Mouse (Mus musculus) limb, embryonic 15.5 days (tissue): ENCODE measurements around the gene Dlg2. TPM values are rescaled to one million over a fixed set of nuclear protein-coding genes. Genes with fewer than 3 reads are reported as not detected.

Experiments used
- ATAC-seq: fragments of 200-750 bp; cut with Nextera tagmentation; 2 replicates; pipeline ENCODE4 v1.8.0; 2017; ENCODE audit warnings: low read depth, moderate TSS enrichment; ENCODE audit not compliant: insufficient number of reproducible peaks, low FRiP score, low TSS enrichment
- H3K27ac ChIP-seq: fragments of 300-500 bp; sonication (generic); 2 replicates; pipeline ENCODE4 v1.5.1; 2015; ENCODE audit warnings: moderate library complexity, mild to moderate bottlenecking, inconsistent platforms
- H3K27me3 ChIP-seq: fragments of 300-500 bp; sonication (generic); 2 replicates; pipeline ENCODE4 v1.6.1; 2015; ENCODE audit warnings: inconsistent platforms
- H3K36me3 ChIP-seq: fragments of 300-500 bp; sonication (generic); 2 replicates; pipeline ENCODE4 v1.6.1; 2015; ENCODE audit warnings: inconsistent platforms
- H3K4me1 ChIP-seq: fragments of 300-500 bp; sonication (generic); 2 replicates; pipeline ENCODE4 v1.6.1; 2015; ENCODE audit warnings: inconsistent platforms
- H3K4me2 ChIP-seq: fragments of 300-500 bp; sonication (generic); 2 replicates; pipeline ENCODE4 v1.6.1; 2015; ENCODE audit warnings: mild to moderate bottlenecking, inconsistent platforms
- H3K4me3 ChIP-seq: fragments of 300-500 bp; sonication (generic); 2 replicates; pipeline ENCODE4 v1.5.1; 2015; ENCODE audit warnings: mild to moderate bottlenecking, inconsistent platforms
- H3K9ac ChIP-seq: fragments of 300-500 bp; sonication (generic); 2 replicates; pipeline ENCODE4 v1.6.1; 2015; ENCODE audit warnings: inconsistent platforms
- H3K9me3 ChIP-seq: fragments of 300-500 bp; sonication (generic); 2 replicates; pipeline ENCODE4 v1.6.1; 2016; ENCODE audit warnings: inconsistent platforms
- WGBS: fragments of 180-500 bp; shearing (Covaris S2); methylation state at CpG from one replicate; pipeline ENCODE4 v1.1.7; 2015; 5-methylcytosine and 5-hydroxymethylcytosine counted together
- polyA plus RNA-seq: library from polyadenylated mRNA; unstranded; fragments of >200 nt; fragmentation: Nextera tagmentation; extraction: Ambion mirVana; gene quantifications from 2 replicates; pipeline ENCODE4 v1.2.1, GENCODE M21; 2015

The Dlg2 gene
- polyA plus RNA-seq, 1 experiment from 2014 or later = 7.6 TPM

DNA sequence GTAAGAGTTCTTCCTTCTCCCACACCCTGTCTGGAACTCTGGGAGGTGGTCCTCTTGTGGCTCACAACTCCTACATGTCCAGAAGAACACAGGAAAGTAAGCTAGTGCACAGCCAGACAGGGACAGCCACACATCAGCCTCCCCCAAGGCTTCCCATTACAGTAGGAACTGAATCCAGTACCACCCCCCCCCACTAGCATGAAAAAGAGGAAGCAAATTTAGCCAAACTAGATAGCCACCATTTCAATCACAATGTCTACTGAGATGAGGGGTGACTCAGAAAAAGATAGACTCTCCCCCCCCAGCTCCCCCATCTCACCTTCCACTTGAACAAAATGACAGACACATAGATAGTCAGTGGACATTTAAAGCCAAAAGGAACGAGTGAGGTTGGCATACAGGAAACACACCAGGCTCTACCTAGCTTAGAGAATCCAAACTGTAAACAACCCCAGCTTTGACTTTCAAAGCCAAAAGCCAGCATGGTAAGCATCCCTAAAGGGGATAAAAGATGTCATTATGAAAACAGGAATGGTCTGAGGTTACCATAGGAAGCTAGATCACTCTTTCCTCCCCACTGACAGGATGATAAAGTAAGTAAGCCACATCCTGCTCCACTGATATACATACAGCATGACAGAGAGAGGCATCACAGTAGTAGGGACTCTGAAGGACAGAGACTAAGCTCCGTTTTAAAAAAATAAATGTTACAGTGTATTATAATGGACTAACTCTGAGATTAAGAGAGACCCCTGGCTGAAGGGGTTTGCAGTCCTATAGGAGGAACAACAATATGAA, 1986.8 kb downstream of the Dlg2 start:
- Histone ChIP-seq H3K4me1 (no peaks in the 10 kb centered on the region), H3K9ac (no peak overlapping the region), H3K27me3 (no peaks in the 10 kb centered on the region), H3K27ac (no peak overlapping the region), H3K4me3 (no peak overlapping the region), H3K9me3 (no peaks in the 10 kb centered on the region), H3K36me3 (no peaks in the 10 kb centered on the region), H3K4me2 (no peak overlapping the region)
- ATAC-seq = no peak
- WGBS = 76% methylated on average over 2 of the region's 2 CpGs

DNA sequence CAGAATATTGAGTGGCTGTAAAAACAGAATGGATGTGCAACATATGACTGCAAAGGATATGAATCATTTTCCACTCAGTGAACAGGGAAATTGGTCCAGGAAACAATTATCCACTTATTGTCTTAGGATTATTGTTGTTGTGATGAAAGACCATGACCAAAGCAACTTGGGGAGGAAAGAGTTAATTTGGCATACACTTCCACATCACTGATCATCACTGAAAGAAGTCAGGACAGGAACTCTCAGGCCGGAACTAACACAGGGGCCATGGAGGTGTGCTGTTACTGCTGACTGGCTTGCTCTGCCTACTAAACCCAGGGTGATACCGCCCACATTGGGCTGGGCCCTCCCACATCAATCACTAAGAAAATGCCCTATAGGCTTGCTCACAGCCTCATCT, 1987.8 kb downstream of the Dlg2 start:
- ATAC-seq = no peak
- WGBS = 57% methylated on average over 2 of the region's 2 CpGs
- no peak overlapping the region for H3K4me3 ChIP-seq
- no peaks in the 10 kb centered on the region for H3K27me3 ChIP-seq
- H3K9ac ChIP-seq = no peak overlapping the region
- no peaks in the 10 kb centered on the region for H3K9me3 ChIP-seq
- no peaks in the 10 kb centered on the region for H3K4me1 ChIP-seq
- H3K27ac ChIP-seq = no peak overlapping the region
- H3K36me3 ChIP-seq = no peaks in the 10 kb centered on the region
- no peak overlapping the region for H3K4me2 ChIP-seq

DNA sequence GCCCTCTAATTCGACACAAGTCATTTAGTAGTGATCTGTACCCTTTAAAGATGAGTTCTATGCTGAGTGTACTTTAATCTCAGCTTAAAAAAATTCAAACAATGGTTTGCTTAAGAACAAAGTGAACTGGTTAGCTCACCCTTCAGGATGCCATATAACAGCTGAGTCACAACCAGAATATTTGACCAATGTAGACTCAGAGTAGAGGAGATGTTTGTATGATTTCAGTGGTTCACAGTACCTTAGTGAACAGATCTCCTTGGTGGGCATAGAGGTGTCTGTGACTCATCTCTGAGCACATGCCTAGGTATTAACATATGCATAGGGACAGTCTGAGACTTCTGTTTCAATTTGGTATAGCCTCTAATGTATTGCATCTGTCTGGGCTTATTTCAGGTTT, 2002.7 kb downstream of the Dlg2 start:
- WGBS = 60% methylated on average over 1 of the region's 1 CpGs
- Histone ChIP-seq H3K9ac (no peak overlapping the region), H3K4me1 (no peaks in the 10 kb centered on the region)

DNA sequence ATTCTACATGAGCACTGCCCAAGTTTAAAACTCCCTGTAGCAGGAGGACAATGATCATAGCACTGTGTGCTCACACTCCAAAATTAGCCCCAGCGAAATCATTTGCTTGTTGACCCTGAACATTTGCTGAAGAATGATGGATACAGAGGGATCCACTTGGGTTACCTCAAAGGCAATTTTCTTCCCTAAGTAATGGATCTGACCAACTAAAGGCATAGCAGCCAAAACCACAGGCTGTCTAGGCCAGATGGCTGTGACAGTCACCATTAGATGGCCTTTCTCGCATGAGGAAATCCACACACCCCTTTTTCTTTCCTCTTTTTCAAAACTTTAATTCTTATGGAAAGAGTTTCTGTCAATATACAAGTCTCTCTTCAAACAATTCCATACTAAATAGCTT, 2003.3 kb downstream of the Dlg2 start:
- Histone ChIP-seq H3K4me2 (no peak overlapping the region), H3K4me3 (no peak overlapping the region), H3K9ac (no peak overlapping the region), H3K27me3 (no peaks in the 10 kb centered on the region), H3K9me3 (no peaks in the 10 kb centered on the region), H3K27ac (no peak overlapping the region), H3K36me3 (no peaks in the 10 kb centered on the region), H3K4me1 (no peaks in the 10 kb centered on the region)
- 81% methylated on average over 2 of the region's 2 CpGs for WGBS
- ATAC-seq = no peak

More for the DNA sequence above, 2002.7 kb downstream of the Dlg2 start:
- Histone ChIP-seq H3K27ac (no peak overlapping the region), H3K9me3 (no peaks in the 10 kb centered on the region), H3K4me3 (no peak overlapping the region), H3K27me3 (no peaks in the 10 kb centered on the region), H3K36me3 (no peaks in the 10 kb centered on the region), H3K4me2 (no peak overlapping the region)
- no peak for ATAC-seq

DNA sequence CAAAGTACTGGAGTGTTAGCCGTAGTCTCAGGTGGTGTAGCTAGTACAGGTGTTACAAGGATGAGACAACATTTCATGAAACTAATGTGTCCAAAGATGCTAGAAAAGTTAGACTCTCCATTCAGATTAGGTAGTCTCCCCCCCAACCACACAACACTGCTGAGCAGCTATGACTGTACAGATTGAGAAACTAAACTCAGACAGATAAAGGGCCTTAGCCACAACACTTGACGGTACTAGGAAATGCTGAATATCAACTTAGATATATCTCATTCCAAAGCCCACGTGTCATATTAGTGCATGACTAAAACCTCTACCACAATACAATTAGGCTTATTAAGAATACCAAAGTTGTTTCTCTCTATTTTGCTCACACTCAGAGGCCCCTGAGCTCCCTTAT, 2006.9 kb downstream of the Dlg2 start:
- H3K27me3 ChIP-seq = no peaks in the 10 kb centered on the region
- no peaks in the 10 kb centered on the region for H3K36me3 ChIP-seq
- no peaks in the 10 kb centered on the region for H3K4me1 ChIP-seq
- no peak for ATAC-seq
- no peak overlapping the region for H3K4me3 ChIP-seq
- no peak overlapping the region for H3K4me2 ChIP-seq
- no peak overlapping the region for H3K27ac ChIP-seq
- no peak overlapping the region for H3K9ac ChIP-seq
- H3K9me3 ChIP-seq = no peaks in the 10 kb centered on the region
- 80% methylated on average over 3 of the region's 3 CpGs for WGBS

DNA sequence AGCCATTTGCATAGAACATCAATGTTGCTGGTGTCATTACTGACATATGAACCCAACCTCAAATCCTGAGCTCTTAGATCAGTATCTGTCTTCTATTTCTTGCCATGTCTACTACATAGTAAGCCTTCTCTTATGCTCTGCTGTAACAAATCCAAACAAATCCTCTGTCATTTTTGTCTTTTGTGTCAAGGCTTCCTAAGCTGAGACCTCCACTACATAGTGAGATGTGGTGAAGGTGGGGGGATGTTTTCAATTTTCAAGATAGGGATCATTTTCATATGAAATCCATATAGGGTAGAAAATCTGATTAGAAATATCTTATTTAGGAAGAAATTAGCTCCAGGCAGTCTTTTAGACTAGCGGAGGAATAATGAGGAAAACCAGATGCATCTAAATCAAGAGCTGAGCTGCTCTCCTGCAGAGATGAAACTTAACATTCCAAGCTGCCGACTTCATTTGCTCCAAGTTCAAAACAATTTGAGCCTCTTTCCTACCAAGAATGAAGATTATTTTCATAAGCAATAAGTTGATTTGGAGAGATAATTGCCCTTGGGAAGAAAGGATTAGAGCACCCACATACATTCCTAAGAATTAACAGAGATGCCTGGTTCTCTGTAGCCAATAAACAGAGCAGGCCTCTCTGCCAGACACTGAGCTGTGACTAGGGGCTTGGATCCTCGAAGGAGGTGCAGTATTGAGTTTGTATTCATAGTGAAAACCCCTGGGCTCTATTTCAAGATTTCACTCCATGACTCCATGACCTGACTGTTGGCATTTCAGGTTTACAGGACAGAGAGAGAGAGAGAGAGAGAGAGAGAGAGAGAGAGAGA, 2009.6 kb downstream of the Dlg2 start:
- WGBS = 20% methylated on average over 3 of the region's 3 CpGs
- Histone ChIP-seq H3K4me3 (no peak overlapping the region), H3K4me1 (no peaks in the 10 kb centered on the region), H3K27ac (no peak overlapping the region), H3K4me2 (no peak overlapping the region), H3K9me3 (no peaks in the 10 kb centered on the region), H3K36me3 (no peaks in the 10 kb centered on the region), H3K9ac (no peak overlapping the region), H3K27me3 (no peaks in the 10 kb centered on the region)
- no peak for ATAC-seq

DNA sequence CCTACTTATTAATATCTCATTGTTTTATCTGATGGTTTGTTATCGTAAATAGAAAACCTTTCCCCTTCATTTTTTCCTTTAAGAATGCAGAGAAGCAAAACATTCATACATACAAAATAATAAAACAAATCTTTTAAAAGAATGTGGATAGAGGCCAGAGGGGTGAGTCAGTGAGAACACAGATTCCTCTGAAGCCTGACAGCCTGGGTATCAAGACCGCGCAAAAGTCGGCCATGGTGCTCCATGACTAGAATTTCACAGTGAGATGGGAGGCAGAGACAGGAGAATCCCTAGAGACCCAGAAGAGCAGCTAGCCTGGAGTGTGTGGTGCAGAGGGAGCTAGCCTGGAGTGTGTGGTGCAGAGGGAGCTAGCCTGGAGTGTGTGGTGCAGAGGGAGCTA, 2010.4 kb downstream of the Dlg2 start:
- no peak overlapping the region for H3K4me2 ChIP-seq
- H3K4me3 ChIP-seq = no peak overlapping the region
- no peak overlapping the region for H3K9ac ChIP-seq
- H3K27ac ChIP-seq = no peak overlapping the region
- no peaks in the 10 kb centered on the region for H3K9me3 ChIP-seq
- no peaks in the 10 kb centered on the region for H3K36me3 ChIP-seq
- no peaks in the 10 kb centered on the region for H3K4me1 ChIP-seq
- WGBS = 82% methylated on average over 4 of the region's 4 CpGs
- no peak for ATAC-seq
- no peaks in the 10 kb centered on the region for H3K27me3 ChIP-seq

DNA sequence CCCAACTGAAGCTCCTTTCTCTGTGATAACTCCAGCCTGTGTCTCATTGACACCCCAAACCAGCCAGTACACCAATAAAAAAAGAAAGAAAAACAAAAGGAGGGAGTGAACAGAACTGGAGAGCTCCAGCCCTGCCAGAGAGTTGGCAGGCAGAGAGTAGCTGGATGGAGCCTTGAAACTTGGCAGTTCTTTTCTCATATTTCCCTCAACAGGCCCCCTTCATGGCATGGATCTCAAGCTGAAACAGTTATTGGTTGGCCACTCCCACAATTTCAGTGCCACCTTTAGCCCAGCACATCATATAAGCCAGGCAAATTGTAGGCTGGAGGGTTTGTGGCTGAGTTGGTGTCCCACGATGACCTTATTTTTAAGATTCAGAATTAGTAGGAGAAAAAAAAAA, 2015.8 kb downstream of the Dlg2 start:
- Histone ChIP-seq H3K4me2 (no peak overlapping the region), H3K9me3 (no peaks in the 10 kb centered on the region), H3K4me1 (no peaks in the 10 kb centered on the region), H3K9ac (no peak overlapping the region), H3K36me3 (no peaks in the 10 kb centered on the region), H3K4me3 (no peak overlapping the region), H3K27ac (0 out of 2 replicates have a peak overlapping the region, but pooled peaks have one; percentile 22), H3K27me3 (no peaks in the 10 kb centered on the region)
- peak; percentile 55; the same call in 1 of the 2 replicates for ATAC-seq
- WGBS = 61% methylated on average over 1 of the region's 1 CpGs

DNA sequence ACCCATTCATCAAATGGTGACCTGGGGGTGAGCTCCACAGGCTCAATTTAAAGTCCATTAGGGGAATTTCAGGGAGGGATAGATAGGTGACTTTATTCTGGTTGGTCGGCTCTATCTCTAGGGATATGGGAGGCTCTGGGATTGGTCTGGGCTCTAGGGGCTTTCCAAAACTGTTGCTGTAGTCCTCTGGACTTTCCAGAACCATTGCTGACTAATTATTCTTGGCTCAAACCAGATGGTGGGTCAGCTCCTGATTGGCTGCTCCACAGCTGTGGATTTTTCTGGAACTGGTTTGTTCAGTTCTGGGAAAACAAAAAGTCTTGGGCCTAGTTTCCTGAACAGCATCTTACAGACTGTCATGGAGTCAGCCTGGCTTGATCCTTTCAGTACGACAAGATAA, 2017.0 kb downstream of the Dlg2 start:
- Histone ChIP-seq H3K9ac (no peak overlapping the region), H3K36me3 (no peaks in the 10 kb centered on the region), H3K27me3 (0 out of 2 replicates have a peak, but pooled peaks cover under 1% of the 10 kb centered on the region), H3K9me3 (no peaks in the 10 kb centered on the region), H3K4me3 (no peak overlapping the region), H3K27ac (no peak overlapping the region), H3K4me2 (no peak overlapping the region), H3K4me1 (no peaks in the 10 kb centered on the region)
- ATAC-seq = no peak
- WGBS = 80% methylated on average over 2 of the region's 2 CpGs

Other genes with a start within 250 kb of the Dlg2 start
- not detected in 2 replicates for gene Ccdc83, start 210.9 kb upstream of the Dlg2 start, polyA plus RNA-seq
- gene Sytl2, start 174.4 kb upstream of the Dlg2 start, polyA plus RNA-seq = 15.0 and 19.8 TPM in 2 replicates
- gene Ccdc89, start 50.1 kb upstream of the Dlg2 start, polyA plus RNA-seq = 0.69 and 1.5 TPM in 2 replicates
- 18.7 and 31.9 TPM in 2 replicates for gene Crebzf, start 33.9 kb upstream of the Dlg2 start, polyA plus RNA-seq
- 80.0 and 87.4 TPM in 2 replicates for gene Tmem126a, start 19.4 kb upstream of the Dlg2 start, polyA plus RNA-seq
- 34.1 and 35.1 TPM in 2 replicates for gene Tmem126b, start 671 bp upstream of the Dlg2 start, polyA plus RNA-seq